Mouse (Mus musculus) intestine, embryonic 16.5 days (tissue): ENCODE measurements at regions not wholly inside any gene's neighbourhood (a gene's known extent, or its start where the extent isn't known, plus 50 kb on each side); places are given as distances from the start of the nearest gene placed in this dataset.

Experiments used
- ATAC-seq: fragments of 200-750 bp; cut with Nextera tagmentation; 2 replicates; pipeline ENCODE4 v1.8.0; 2017; ENCODE audit warnings: moderate TSS enrichment, moderate library complexity
- H3K27ac ChIP-seq: fragments of 300-500 bp; sonication (generic); 2 replicates; pipeline ENCODE4 v1.5.1; 2014; ENCODE audit warnings: mild to moderate bottlenecking, low read length
- H3K27me3 ChIP-seq: fragments of 300-500 bp; sonication (generic); replicated peaks from 2 replicates; pipeline ENCODE4 v1.6.1; 2014; ENCODE audit warnings: low read length, control low read depth, mixed read lengths; ENCODE audit not compliant: control insufficient read depth, insufficient read depth
- H3K36me3 ChIP-seq: fragments of 300-500 bp; sonication (generic); 2 replicates; pipeline ENCODE4 v1.6.1; 2014; ENCODE audit warnings: low read length, control low read depth; ENCODE audit not compliant: control insufficient read depth, insufficient read depth
- H3K4me1 ChIP-seq: fragments of 300-500 bp; sonication (generic); 2 replicates; pipeline ENCODE4 v1.6.1; 2014; ENCODE audit warnings: low read length, control low read depth, mixed read lengths; ENCODE audit not compliant: control insufficient read depth, insufficient read depth
- H3K4me2 ChIP-seq: fragments of 300-500 bp; sonication (generic); 2 replicates; pipeline ENCODE4 v1.6.1; 2014; ENCODE audit warnings: low read depth, low read length, control low read depth
- H3K4me3 ChIP-seq: fragments of 300-500 bp; sonication (generic); 2 replicates; pipeline ENCODE4 v1.5.1; 2014; ENCODE audit warnings: mild to moderate bottlenecking, low read length
- H3K9ac ChIP-seq: fragments of 300-500 bp; sonication (generic); 2 replicates; pipeline ENCODE4 v1.6.1; 2014; ENCODE audit warnings: low read depth, low read length
- H3K9me3 ChIP-seq: fragments of 300-500 bp; sonication (generic); 2 replicates; pipeline ENCODE4 v1.6.1; 2016; ENCODE audit warnings: low read length, control low read depth; ENCODE audit not compliant: control insufficient read depth
- WGBS: fragments of 180-500 bp; shearing (Covaris S2); extraction: QIAGEN DNeasy Blood & Tissue Kit; methylation state at CpG from one replicate; pipeline ENCODE4 v1.1.7; 2014; 5-methylcytosine and 5-hydroxymethylcytosine counted together

DNA sequence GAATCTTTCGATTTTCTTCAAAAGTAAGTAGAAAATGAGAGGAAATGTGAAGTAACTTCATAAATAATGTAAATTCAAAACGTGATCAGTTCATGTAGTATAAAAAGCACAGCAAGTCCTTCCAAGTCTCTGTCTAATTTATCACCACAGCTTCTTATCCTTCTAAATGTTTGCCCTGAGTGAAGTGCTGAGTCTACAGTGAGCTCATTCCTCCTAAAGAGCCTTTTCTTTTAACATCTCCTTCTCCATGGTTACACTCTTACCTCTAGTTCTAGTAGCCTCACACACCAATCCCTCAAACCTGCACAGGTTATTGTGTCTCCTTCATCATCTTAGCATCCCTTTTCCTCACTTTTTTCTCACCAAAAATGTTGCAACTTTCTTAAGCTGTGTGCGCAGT, 375.5 kb downstream of the Pros1 start:
- ATAC-seq: no peak
- Histone ChIP-seq H3K27me3 (no peaks in the 10 kb centered on the region), H3K9ac (no peak overlapping the region), H3K4me1 (no peaks in the 10 kb centered on the region), H3K4me2 (no peak overlapping the region), H3K4me3 (no peak overlapping the region), H3K27ac (no peak overlapping the region), H3K9me3 (no peaks in the 10 kb centered on the region), H3K36me3 (no peaks in the 10 kb centered on the region)
- WGBS: 69% methylated on average over 3 of the region's 3 CpGs

DNA sequence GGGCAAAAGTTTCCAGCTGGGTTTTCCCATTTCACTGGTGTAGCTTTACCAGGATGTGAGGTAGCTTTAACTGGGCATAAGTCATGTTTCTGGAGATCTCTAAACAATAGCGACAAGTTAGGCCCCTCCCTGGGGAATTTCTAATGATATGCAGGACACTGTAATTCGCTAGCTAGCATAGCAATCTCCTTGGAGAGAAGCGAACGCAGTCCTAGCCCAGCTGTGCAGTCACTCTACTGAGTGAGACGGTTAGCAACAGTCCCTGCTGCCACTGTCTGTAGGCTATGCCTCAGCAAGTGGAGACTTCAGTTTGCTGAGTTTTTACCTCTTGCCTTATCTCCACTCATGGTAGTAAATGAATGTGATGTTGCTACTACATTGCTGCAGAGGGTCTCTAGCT, 416.1 kb downstream of the Pros1 start:
- Histone ChIP-seq H3K4me2 (no peak overlapping the region), H3K4me1 (no peaks in the 10 kb centered on the region), H3K9ac (no peak overlapping the region), H3K9me3 (no peaks in the 10 kb centered on the region), H3K4me3 (no peak overlapping the region), H3K36me3 (no peaks in the 10 kb centered on the region), H3K27ac (no peak overlapping the region), H3K27me3 (no peaks in the 10 kb centered on the region)
- WGBS: 41% methylated on average over 5 of the region's 5 CpGs
- ATAC-seq: no peak

DNA sequence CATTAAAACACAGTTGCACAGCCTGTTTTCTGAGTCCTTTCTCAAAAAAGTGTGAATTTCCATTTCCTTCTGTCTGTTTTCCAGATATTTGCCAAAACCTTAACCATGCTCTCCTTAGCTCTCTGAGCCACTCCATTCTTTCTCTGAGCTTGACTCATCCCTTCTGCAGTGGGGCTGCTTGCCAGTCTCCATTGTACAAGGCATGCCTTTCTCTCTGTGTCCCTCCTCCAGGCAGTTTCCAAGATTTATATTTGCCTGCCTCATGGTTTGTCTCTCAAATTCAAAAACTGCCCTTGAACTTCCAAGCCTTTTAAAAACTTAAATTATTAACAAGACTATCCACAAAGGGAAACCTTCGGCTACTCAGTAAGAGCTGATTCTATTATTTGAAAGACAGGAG, 423.4 kb downstream of the Pros1 start:
- Histone ChIP-seq H3K4me3 (no peak overlapping the region), H3K9me3 (no peaks in the 10 kb centered on the region), H3K36me3 (no peaks in the 10 kb centered on the region), H3K9ac (no peak overlapping the region), H3K4me2 (no peak overlapping the region), H3K27ac (no peak overlapping the region), H3K27me3 (no peaks in the 10 kb centered on the region), H3K4me1 (no peaks in the 10 kb centered on the region)
- no peak for ATAC-seq
- WGBS: 60% methylated on average over 1 of the region's 1 CpGs

DNA sequence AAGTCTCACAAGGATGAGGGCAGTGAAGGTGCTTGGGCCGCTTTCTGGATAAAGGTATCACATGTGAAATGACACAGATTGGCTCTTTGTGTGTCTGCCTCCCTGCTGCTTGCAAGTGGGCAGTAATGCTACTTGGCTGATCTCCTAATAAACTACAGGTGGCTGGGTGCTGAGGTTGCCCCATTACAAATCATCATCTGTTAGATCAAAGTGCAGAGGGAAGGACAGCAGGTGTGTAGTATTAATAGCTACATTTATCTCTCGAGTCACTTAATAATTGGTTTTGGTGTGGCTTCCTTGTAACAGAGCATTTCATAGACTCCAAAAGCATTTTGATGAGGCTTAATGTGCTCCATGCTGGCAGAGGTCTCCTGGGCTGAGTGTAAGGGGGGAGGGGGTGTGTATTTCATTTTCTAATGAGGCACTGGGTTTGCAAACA, 424.2 kb downstream of the Pros1 start:
- H3K9me3 ChIP-seq: no peaks in the 10 kb centered on the region
- H3K4me2 ChIP-seq: no peak overlapping the region
- no peak overlapping the region for H3K9ac ChIP-seq
- no peaks in the 10 kb centered on the region for H3K36me3 ChIP-seq
- no peaks in the 10 kb centered on the region for H3K27me3 ChIP-seq
- 64% methylated on average over 2 of the region's 2 CpGs for WGBS
- peak; percentile 52; the same call in 1 of the 2 replicates for ATAC-seq
- no peaks in the 10 kb centered on the region for H3K4me1 ChIP-seq
- H3K4me3 ChIP-seq: no peak overlapping the region
- H3K27ac ChIP-seq: no peak overlapping the region

DNA sequence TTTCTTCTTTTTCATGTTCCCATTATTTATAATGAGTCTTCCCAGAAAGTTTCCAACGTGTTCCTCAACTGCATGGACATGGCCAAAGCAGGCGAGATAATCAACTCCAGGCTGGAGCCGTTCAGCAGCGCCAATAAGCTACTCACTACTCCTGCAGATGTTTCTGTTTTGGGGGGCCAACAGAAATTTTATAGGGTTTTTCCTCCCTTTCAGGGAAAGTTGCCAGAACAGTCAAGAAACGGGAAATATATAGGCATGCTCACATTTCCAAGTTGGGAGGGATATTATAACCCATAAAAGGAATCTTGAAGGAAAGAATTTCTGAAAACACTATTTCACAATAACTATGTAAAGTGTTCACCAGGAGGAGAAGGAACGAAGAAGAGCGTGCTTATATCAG, 433.5 kb downstream of the Pros1 start:
- Histone ChIP-seq H3K4me3 (no peak overlapping the region), H3K27ac (no peak overlapping the region), H3K4me1 (no peaks in the 10 kb centered on the region), H3K27me3 (no peaks in the 10 kb centered on the region), H3K9me3 (no peaks in the 10 kb centered on the region), H3K4me2 (no peak overlapping the region), H3K36me3 (no peaks in the 10 kb centered on the region), H3K9ac (no peak overlapping the region)
- 0 out of 2 replicates have a peak, but pooled peaks have one; percentile 31 for ATAC-seq
- 66% methylated on average over 7 of the region's 7 CpGs for WGBS

DNA sequence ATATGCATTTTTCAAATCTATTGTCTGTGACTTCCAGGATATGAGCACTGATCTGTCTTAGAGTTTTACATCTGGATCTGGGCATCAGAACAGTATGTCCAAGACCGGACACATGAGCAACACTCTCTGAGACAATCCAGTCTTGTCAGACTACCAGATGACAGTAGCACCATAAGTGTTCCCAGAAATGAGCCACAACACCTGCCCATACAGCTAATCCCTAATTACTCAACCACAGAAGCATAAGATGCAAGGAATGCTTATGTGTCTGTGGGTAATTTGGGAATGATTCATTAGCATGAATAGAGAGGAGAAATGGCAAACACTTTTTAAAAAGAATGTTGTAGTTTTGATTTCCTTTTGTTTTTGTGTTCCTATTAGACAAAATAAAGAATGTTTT, 457.6 kb downstream of the Pros1 start:
- H3K9ac ChIP-seq: no peak overlapping the region
- no peak overlapping the region for H3K4me3 ChIP-seq
- H3K4me2 ChIP-seq: no peak overlapping the region
- WGBS: 93% methylated on average over 1 of the region's 1 CpGs
- H3K4me1 ChIP-seq: no peaks in the 10 kb centered on the region
- no peaks in the 10 kb centered on the region for H3K27me3 ChIP-seq
- no peak overlapping the region for H3K27ac ChIP-seq
- H3K9me3 ChIP-seq: no peaks in the 10 kb centered on the region
- no peak for ATAC-seq
- no peaks in the 10 kb centered on the region for H3K36me3 ChIP-seq

DNA sequence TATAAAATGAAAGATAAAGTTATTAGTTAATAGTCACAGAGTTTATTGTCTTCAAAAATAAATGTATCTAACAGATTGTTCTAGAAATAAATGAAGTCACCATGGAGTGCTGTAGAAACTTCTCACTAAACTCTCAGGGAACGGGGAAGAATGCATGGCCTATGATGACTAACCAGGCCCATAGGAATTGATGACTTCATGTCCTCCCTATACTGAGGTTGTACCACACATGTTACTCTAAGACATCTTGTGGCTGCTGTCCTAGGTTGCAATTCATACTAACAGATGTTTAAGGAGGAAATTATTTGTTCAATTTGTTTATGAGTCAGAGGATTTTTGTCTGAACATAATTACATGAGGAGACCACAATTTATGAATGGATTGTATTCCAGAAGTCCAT, 459.4 kb downstream of the Pros1 start:
- Histone ChIP-seq H3K27ac (no peak overlapping the region), H3K9me3 (no peaks in the 10 kb centered on the region), H3K27me3 (no peaks in the 10 kb centered on the region), H3K9ac (no peak overlapping the region), H3K4me1 (no peaks in the 10 kb centered on the region), H3K36me3 (no peaks in the 10 kb centered on the region), H3K4me2 (no peak overlapping the region), H3K4me3 (no peak overlapping the region)
- ATAC-seq: no peak
- WGBS: 63% methylated on average over 1 of the region's 1 CpGs

DNA sequence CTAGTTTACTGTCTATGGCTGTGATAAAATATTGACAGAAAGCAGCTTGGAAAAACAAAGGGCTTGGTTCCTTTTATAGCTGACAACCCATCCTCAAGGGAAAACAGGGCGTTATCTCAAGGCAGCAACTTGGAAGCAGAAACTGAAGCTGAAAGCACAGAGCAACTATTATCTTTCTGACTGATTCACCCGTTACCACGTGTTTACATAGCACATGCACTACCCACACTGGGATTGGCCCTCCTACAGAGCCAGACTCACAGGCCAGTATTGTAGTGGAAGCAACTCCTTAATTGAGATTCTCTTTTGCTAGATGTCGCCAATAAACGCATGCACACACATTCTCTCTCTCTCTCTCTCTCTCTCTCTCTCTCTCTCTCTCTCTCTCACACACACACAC, 465.5 kb downstream of the Pros1 start:
- Histone ChIP-seq H3K9ac (no peak overlapping the region), H3K27ac (no peak overlapping the region), H3K9me3 (no peaks in the 10 kb centered on the region), H3K4me1 (no peaks in the 10 kb centered on the region), H3K36me3 (no peaks in the 10 kb centered on the region), H3K4me3 (no peak overlapping the region), H3K27me3 (no peaks in the 10 kb centered on the region), H3K4me2 (no peak overlapping the region)
- 39% methylated on average over 5 of the region's 5 CpGs for WGBS
- ATAC-seq: peak; percentile 72; the same call in 1 of the 2 replicates

DNA sequence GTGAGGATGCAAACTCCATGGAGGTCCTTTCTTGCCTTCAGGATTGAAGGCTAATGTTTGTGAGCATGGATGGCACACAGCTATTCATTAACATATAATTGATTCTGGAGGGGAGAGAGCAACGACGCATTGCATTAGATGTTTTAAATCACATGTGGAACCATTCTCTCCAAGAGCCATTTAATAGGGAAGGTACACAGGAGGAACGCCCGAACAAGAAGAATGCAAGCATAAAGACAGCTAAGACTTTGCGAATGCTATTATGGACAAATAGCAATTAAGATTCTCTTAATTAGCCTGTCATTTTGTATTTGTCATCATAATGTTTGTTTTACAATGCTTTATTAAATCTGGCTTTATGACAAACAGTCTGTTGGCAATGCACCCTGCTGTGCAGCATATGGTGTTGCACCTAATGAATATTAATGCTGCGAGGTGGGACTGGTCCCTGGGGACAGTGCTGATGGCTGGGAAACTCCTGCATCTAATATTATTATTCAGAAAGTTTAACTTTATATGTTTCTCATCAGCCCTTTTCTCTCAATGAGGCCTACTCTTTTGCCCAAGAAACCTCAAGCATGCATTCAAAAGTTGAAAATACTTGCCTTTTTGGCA, 497.5 kb downstream of the Pros1 start:
- H3K9ac ChIP-seq: no peak overlapping the region
- ATAC-seq: no peak
- H3K4me2 ChIP-seq: no peak overlapping the region
- H3K4me1 ChIP-seq: no peaks in the 10 kb centered on the region
- no peaks in the 10 kb centered on the region for H3K27me3 ChIP-seq
- no peaks in the 10 kb centered on the region for H3K9me3 ChIP-seq
- H3K27ac ChIP-seq: no peak overlapping the region
- WGBS: 84% methylated on average over 6 of the region's 6 CpGs
- H3K4me3 ChIP-seq: no peak overlapping the region
- H3K36me3 ChIP-seq: no peaks in the 10 kb centered on the region

DNA sequence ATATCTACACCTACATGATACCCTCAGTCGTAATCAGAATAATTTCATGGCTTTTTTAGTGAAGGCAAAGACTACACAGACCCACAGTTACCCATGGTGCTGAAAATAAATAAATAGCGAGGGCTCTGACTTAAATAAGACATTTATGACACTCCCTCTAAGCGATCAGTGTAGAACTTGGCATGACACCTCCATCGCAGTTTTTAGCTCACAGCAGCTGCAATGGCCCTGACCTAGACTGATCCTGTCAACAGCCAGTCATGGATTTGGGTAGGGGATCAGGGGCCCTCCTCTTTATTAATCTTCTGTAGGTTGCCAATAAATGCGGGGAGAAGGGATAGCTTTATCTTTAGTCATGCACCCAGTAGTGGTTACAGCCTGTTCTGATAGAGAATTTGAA, 494.1 kb downstream of the Epha3 start:
- H3K4me1 ChIP-seq: no peaks in the 10 kb centered on the region
- no peak overlapping the region for H3K9ac ChIP-seq
- H3K36me3 ChIP-seq: no peaks in the 10 kb centered on the region
- H3K4me3 ChIP-seq: no peak overlapping the region
- no peak for ATAC-seq
- H3K4me2 ChIP-seq: no peak overlapping the region
- no peaks in the 10 kb centered on the region for H3K27me3 ChIP-seq
- H3K9me3 ChIP-seq: no peaks in the 10 kb centered on the region
- no peak overlapping the region for H3K27ac ChIP-seq
- 87% methylated on average over 5 of the region's 5 CpGs for WGBS
